Mouse (Mus musculus) erythroblast, embryonic 14.5 days (primary cell): ENCODE results near the gene Cux1.

ENCODE experiments used
- GATA1 ChIP-seq: IDR thresholded peaks from 2 replicates; pipeline ENCODE4 v1.6.1; 2012; ENCODE audit warnings: low read length, inconsistent platforms, mixed read lengths
- TAL1 ChIP-seq: IDR thresholded peaks from 3 replicates; pipeline ENCODE4 v1.6.1; 2012; ENCODE audit warnings: low read length, inconsistent platforms, mixed read lengths

DNA sequence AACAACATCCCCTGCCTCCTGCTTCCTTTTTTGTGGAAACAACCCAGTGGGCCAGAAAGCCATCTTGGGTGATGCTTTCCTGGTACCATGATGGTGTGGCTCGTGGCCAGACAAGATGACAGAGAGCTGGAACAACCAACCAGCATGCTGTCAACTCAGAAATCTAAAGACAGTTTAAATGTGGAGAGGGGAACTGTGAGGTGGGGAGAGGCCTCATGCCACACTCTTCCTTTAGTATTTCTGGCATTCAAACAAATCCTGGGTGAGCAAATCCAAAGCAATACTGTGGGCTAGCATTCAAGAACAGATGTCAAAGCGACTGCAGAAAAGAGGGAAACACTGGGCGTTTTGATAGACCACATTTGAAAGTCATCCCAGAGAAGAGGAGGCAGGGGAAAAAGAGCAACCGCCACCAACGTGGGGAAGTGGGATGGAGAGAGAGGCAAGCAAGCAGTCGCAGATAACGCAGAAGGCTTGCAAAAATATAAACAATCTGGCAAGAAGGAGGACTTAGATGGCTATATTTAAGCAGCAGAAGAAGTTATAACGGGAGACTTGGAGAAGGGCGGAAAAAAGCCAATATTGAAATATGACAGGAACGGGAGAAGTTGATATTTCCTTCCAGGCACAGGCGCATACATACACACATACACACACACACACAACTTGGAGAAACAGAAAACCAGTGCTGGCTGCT lies 79.7 kb downstream of the Cux1 start:
- no peak for TF ChIP-seq GATA1
- TF ChIP-seq TAL1 = no peak
